Mouse (Mus musculus) forebrain, embryonic 14.5 days (tissue): Measurements from ENCODE around the gene Dlgap4. TPM values are rescaled to one million over a fixed set of nuclear protein-coding genes. Genes with fewer than 3 reads are reported as not detected.

ENCODE experiments used
- ATAC-seq: fragments of 200-750 bp; cut with Nextera tagmentation; 2 replicates; pipeline ENCODE4 v1.8.0; 2017; ENCODE audit warnings: mild to moderate bottlenecking, moderate library complexity
- DNase-seq: peaks from one replicate; pipeline ENCODE4 v3.0.0-alpha.2; 2015; ENCODE audit warnings: low spot score
- H3K27ac ChIP-seq: fragments of 300-500 bp; sonication (generic); 2 replicates; pipeline ENCODE4 v1.5.1; 2014; ENCODE audit warnings: low read depth, mild to moderate bottlenecking, control low read depth, low read length, moderate library complexity
- H3K27me3 ChIP-seq: fragments of 300-500 bp; sonication (generic); replicated peaks from 2 replicates; pipeline ENCODE4 v1.6.1; 2014; ENCODE audit warnings: low read length, control low read depth, mixed read lengths; ENCODE audit not compliant: control insufficient read depth, insufficient read depth
- H3K36me3 ChIP-seq: fragments of 300-500 bp; sonication (generic); 2 replicates; pipeline ENCODE4 v1.6.1; 2014; ENCODE audit warnings: low read length, control low read depth; ENCODE audit not compliant: control insufficient read depth, insufficient read depth
- H3K4me1 ChIP-seq: fragments of 300-500 bp; sonication (generic); 2 replicates; pipeline ENCODE4 v1.6.1; 2014; ENCODE audit warnings: antibody characterized with exemption, low read length, control low read depth; ENCODE audit not compliant: control insufficient read depth, insufficient read depth
- H3K4me2 ChIP-seq: fragments of 300-500 bp; sonication (generic); 2 replicates; pipeline ENCODE4 v1.6.1; 2014; ENCODE audit warnings: mild to moderate bottlenecking, control low read depth, low read length
- H3K4me3 ChIP-seq: fragments of 300-500 bp; sonication (generic); 2 replicates; pipeline ENCODE4 v1.5.1; 2014; ENCODE audit warnings: low read depth, low read length, control low read depth
- H3K9ac ChIP-seq: fragments of 300-500 bp; sonication (generic); 2 replicates; pipeline ENCODE4 v1.6.1; 2014; ENCODE audit warnings: mild to moderate bottlenecking, low read length, control low read depth, moderate library complexity
- H3K9me3 ChIP-seq: fragments of 300-500 bp; sonication (generic); replicated peaks from 2 replicates; pipeline ENCODE4 v1.6.1; 2016; ENCODE audit warnings: low read length, control low read depth, mixed read lengths; ENCODE audit not compliant: control insufficient read depth
- WGBS: fragments of 180-500 bp; shearing (Covaris S2); extraction: QIAGEN DNeasy Blood & Tissue Kit; methylation state at CpG from one replicate; pipeline ENCODE4 v1.1.7; 2014; 5-methylcytosine and 5-hydroxymethylcytosine counted together
- polyA plus RNA-seq: library from polyadenylated mRNA; unstranded; fragments of >200 nt; fragmentation: Nextera tagmentation; extraction: Ambion mirVana; gene quantifications from 2 replicates; pipeline ENCODE4 v1.2.1, GENCODE M21; 2014

The Dlgap4 gene
- polyA plus RNA-seq, 1 experiment from 2014 or later: 307 TPM

GRCm38 (mm10) chr2:156584154-156584796 lies 29.2 kb upstream of the Dlgap4 start:
- Histone ChIP-seq H3K27me3 (no peaks in the 10 kb centered on the region), H3K4me2 (no peak overlapping the region; the same call in 1 of the 2 replicates), H3K4me1 (peaks cover 11% of the 10 kb centered on the region), H3K4me3 (no peak overlapping the region), H3K27ac (no peak overlapping the region), H3K36me3 (no peaks in the 10 kb centered on the region), H3K9ac (no peak overlapping the region), H3K9me3 (no peaks in the 10 kb centered on the region)
- 63% methylated on average over 11 of the region's 11 CpGs for WGBS
- DNase-seq (peak; percentile 25), ATAC-seq (peak; percentile 18; the same call in 1 of the 2 replicates)

GRCm38 (mm10) chr2:156584797-156585471 lies 28.6 kb upstream of the Dlgap4 start:
- Histone ChIP-seq H3K4me3 (no peak overlapping the region), H3K36me3 (no peaks in the 10 kb centered on the region), H3K9ac (0 out of 2 replicates have a peak overlapping the region, but pooled peaks have one; percentile 5), H3K9me3 (no peaks in the 10 kb centered on the region), H3K4me1 (peaks cover 11% of the 10 kb centered on the region), H3K4me2 (peak overlapping the region; percentile 44), H3K27ac (no peak overlapping the region), H3K27me3 (no peaks in the 10 kb centered on the region)
- ATAC-seq (peak; percentile 65; the same call in 1 of the 2 replicates), DNase-seq (peak; percentile 48)
- 15% methylated on average over 14 of the region's 14 CpGs for WGBS

GRCm38 (mm10) chr2:156589481-156589880 lies 24.0 kb upstream of the Dlgap4 start:
- 93% methylated on average over 9 of the region's 9 CpGs for WGBS

GRCm38 (mm10) chr2:156594987-156595490 lies 18.5 kb upstream of the Dlgap4 start:
- Histone ChIP-seq H3K9ac (no peak overlapping the region), H3K4me2 (no peak overlapping the region), H3K4me3 (no peak overlapping the region), H3K9me3 (no peaks in the 10 kb centered on the region), H3K27me3 (no peaks in the 10 kb centered on the region), H3K27ac (no peak overlapping the region), H3K36me3 (no peaks in the 10 kb centered on the region), H3K4me1 (no peaks in the 10 kb centered on the region)
- 50% methylated on average over 15 of the region's 15 CpGs for WGBS
- ATAC-seq: no peak
- no peak for DNase-seq

More at GRCm38 (mm10) chr2:156589481-156589880, 24.0 kb upstream of the Dlgap4 start:
- Histone ChIP-seq H3K4me2 (no peak overlapping the region), H3K36me3 (no peaks in the 10 kb centered on the region), H3K27me3 (no peaks in the 10 kb centered on the region), H3K4me1 (peaks cover 9% of the 10 kb centered on the region), H3K4me3 (no peak overlapping the region), H3K9ac (no peak overlapping the region), H3K9me3 (no peaks in the 10 kb centered on the region), H3K27ac (no peak overlapping the region)
- DNase-seq: no peak
- ATAC-seq: no peak

- no peaks in the 10 kb centered on the region for H3K36me3 ChIP-seq
- H3K9ac ChIP-seq: no peak overlapping the region
- no peaks in the 10 kb centered on the region for H3K27me3 ChIP-seq
- no peaks in the 10 kb centered on the region for H3K4me1 ChIP-seq
- ATAC-seq (no peak), DNase-seq (no peak)
- no peak overlapping the region for H3K4me3 ChIP-seq
- 78% methylated on average over 7 of the region's 7 CpGs for WGBS
- no peak overlapping the region for H3K4me2 ChIP-seq
- H3K9me3 ChIP-seq: no peaks in the 10 kb centered on the region
- H3K27ac ChIP-seq: no peak overlapping the region
Observed at GRCm38 (mm10) chr2:156602581-156602980, 10.9 kb upstream of the Dlgap4 start.

GRCm38 (mm10) chr2:156603671-156604070 lies 9.8 kb upstream of the Dlgap4 start:
- 84% methylated on average over 9 of the region's 9 CpGs for WGBS

GRCm38 (mm10) chr2:156605144-156605543 lies 8.4 kb upstream of the Dlgap4 start:
- H3K4me1 ChIP-seq: no peaks in the 10 kb centered on the region
- no peak overlapping the region for H3K27ac ChIP-seq
- H3K36me3 ChIP-seq: no peaks in the 10 kb centered on the region
- H3K27me3 ChIP-seq: no peaks in the 10 kb centered on the region
- H3K4me3 ChIP-seq: no peak overlapping the region
- no peak overlapping the region for H3K4me2 ChIP-seq
- no peaks in the 10 kb centered on the region for H3K9me3 ChIP-seq
- no peak overlapping the region for H3K9ac ChIP-seq
- no peak for ATAC-seq
- WGBS: 64% methylated on average over 3 of the region's 3 CpGs
- no peak for DNase-seq

More at GRCm38 (mm10) chr2:156603671-156604070, 9.8 kb upstream of the Dlgap4 start:
- DNase-seq: no peak
- Histone ChIP-seq H3K9me3 (no peaks in the 10 kb centered on the region), H3K27me3 (no peaks in the 10 kb centered on the region), H3K4me2 (no peak overlapping the region), H3K4me1 (no peaks in the 10 kb centered on the region), H3K36me3 (no peaks in the 10 kb centered on the region), H3K27ac (no peak overlapping the region), H3K4me3 (no peak overlapping the region), H3K9ac (no peak overlapping the region)
- ATAC-seq: no peak

- H3K4me2 ChIP-seq: no peak overlapping the region
- H3K36me3 ChIP-seq: no peaks in the 10 kb centered on the region
- no peak overlapping the region for H3K9ac ChIP-seq
- H3K4me3 ChIP-seq: no peak overlapping the region
- H3K4me1 ChIP-seq: no peaks in the 10 kb centered on the region
- H3K27me3 ChIP-seq: no peaks in the 10 kb centered on the region
- WGBS: 75% methylated on average over 5 of the region's 5 CpGs
- no peaks in the 10 kb centered on the region for H3K9me3 ChIP-seq
- no peak overlapping the region for H3K27ac ChIP-seq
- ATAC-seq: no peak
- no peak for DNase-seq
Observed at GRCm38 (mm10) chr2:156605971-156606370, 7.5 kb upstream of the Dlgap4 start.

- Histone ChIP-seq H3K27me3 (peaks cover 27% of the 10 kb centered on the region), H3K4me1 (peaks cover 14% of the 10 kb centered on the region), H3K9me3 (no peaks in the 10 kb centered on the region), H3K4me3 (peak overlapping the region; percentile 75), H3K9ac (peak overlapping the region; percentile 78), H3K4me2 (peak overlapping the region; percentile 85), H3K27ac (no peak overlapping the region; the same call in 1 of the 2 replicates), H3K36me3 (no peaks in the 10 kb centered on the region)
- under 1% methylated on average over 34 of the region's 41 CpGs for WGBS
- DNase-seq (peak; percentile 73), ATAC-seq (peak; percentile 59)
Observed at GRCm38 (mm10) chr2:156613081-156613540, 394 bp upstream of the Dlgap4 start.
